Mouse (Mus musculus) limb, embryonic 14.5 days (tissue): ENCODE measurements around the gene Vmn1r9. TPM values are rescaled to one million over a fixed set of nuclear protein-coding genes. Genes with fewer than 3 reads are reported as not detected.
"Not testable (repeated sequence)": the region's sequence is repeated elsewhere in the genome, so short reads cannot be mapped to it uniquely, and the experiment has no call there.

Experiments
- ATAC-seq: fragments of 200-750 bp; cut with Nextera tagmentation; 2 replicates; pipeline ENCODE4 v1.8.0; 2017; ENCODE audit warnings: low read depth, moderate number of reproducible peaks, moderate TSS enrichment; ENCODE audit not compliant: low FRiP score
- DNase-seq: peaks from one replicate; pipeline ENCODE4 v3.0.0-alpha.2; 2015; ENCODE audit warnings: low spot score
- H3K27ac ChIP-seq: fragments of 300-500 bp; sonication (generic); replicated peaks from 2 replicates; pipeline ENCODE4 v1.5.1; 2014; ENCODE audit warnings: low read depth, mild to moderate bottlenecking, low read length, moderate library complexity, mixed read lengths
- H3K27me3 ChIP-seq: fragments of 300-500 bp; sonication (generic); 2 replicates; pipeline ENCODE4 v1.6.1; 2014; ENCODE audit warnings: low read length, mixed read lengths; ENCODE audit not compliant: control insufficient read depth, insufficient read depth
- H3K36me3 ChIP-seq: fragments of 300-500 bp; sonication (generic); 2 replicates; pipeline ENCODE4 v1.6.1; 2014; ENCODE audit warnings: mild to moderate bottlenecking, low read length, moderate library complexity, mixed read lengths; ENCODE audit not compliant: control insufficient read depth, insufficient read depth
- H3K4me1 ChIP-seq: fragments of 300-500 bp; sonication (generic); 2 replicates; pipeline ENCODE4 v1.6.1; 2014; ENCODE audit warnings: antibody characterized with exemption, low read length, mixed read lengths; ENCODE audit not compliant: control insufficient read depth, insufficient read depth
- H3K4me2 ChIP-seq: fragments of 300-500 bp; sonication (generic); replicated peaks from 2 replicates; pipeline ENCODE4 v1.6.1; 2014; ENCODE audit warnings: low read depth, mild to moderate bottlenecking, low read length, moderate library complexity; ENCODE audit not compliant: severe bottlenecking
- H3K4me3 ChIP-seq: fragments of 300-500 bp; sonication (generic); replicated peaks from 2 replicates; pipeline ENCODE4 v1.5.1; 2014; ENCODE audit warnings: low read length
- H3K9ac ChIP-seq: fragments of 300-500 bp; sonication (generic); 2 replicates; pipeline ENCODE4 v1.6.1; 2014; ENCODE audit warnings: mild to moderate bottlenecking, low read depth, low read length, moderate library complexity; ENCODE audit not compliant: severe bottlenecking
- H3K9me3 ChIP-seq: fragments of 300-500 bp; sonication (generic); 2 replicates; pipeline ENCODE4 v1.6.1; 2016; ENCODE audit warnings: low read length; ENCODE audit not compliant: control insufficient read depth
- POLR2A ChIP-seq: fragments of 200-500 bp; IDR thresholded peaks from 2 replicates; pipeline ENCODE4 v1.8.0; 2012; ENCODE audit warnings: inconsistent platforms, mild to moderate bottlenecking, moderate library complexity, borderline replicate concordance; ENCODE audit not compliant: insufficient read depth, insufficient read length; ENCODE audit errors: extremely low read depth
- WGBS: fragments of 180-500 bp; shearing (Covaris S2); extraction: QIAGEN DNeasy Blood & Tissue Kit; methylation state at CpG from one replicate; pipeline ENCODE4 v1.1.7; 2014; 5-methylcytosine and 5-hydroxymethylcytosine counted together
- polyA plus RNA-seq, 2 experiments: library from polyadenylated mRNA; depleted of rRNA in 1 of 2; stranded (reverse) in 1 of 2; unstranded in 1 of 2; fragments of >200 nt; fragmentation: Nextera tagmentation in 1 of 2; extraction: Ambion mirVana in 1 of 2; gene quantifications; 2 replicates each; pipeline versions ENCODE4 v1.2.1 to v1.2.3; 2012 to 2014

Gene Vmn1r9
- polyA plus RNA-seq (2012; rRNA removed) (not detected in 2 replicates), polyA plus RNA-seq (2014; fragmentation: Nextera tagmentation; extraction: Ambion mirVana) (not detected in 2 replicates)

DNA sequence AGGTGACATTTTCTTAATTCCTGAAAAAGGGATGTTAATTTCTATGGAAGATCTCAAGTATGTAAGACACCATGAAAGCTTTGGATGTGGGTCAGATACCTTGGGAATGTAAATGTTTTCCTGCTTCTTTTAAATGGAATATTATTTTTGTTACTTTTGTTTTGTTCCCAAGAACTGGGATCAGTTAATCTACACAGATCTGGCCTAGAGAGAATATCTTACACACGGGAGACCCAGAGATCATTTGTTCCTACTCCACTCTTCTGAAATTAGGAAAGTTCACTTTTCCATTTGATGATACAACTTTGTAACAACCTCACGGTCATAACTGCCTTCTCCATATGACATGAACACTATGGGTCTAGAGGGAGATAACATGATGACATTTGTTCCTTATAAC, at the start of gene Vmn1r9:
Gene Vmn1r9, plus strand, starts transcription at position 301 of the 400 bp plus-strand sequence.
- Histone ChIP-seq H3K4me3 (no peak within 1 kb of the TSS), H3K9ac (no peak within 1 kb of the TSS), H3K36me3 (no peaks in the 10 kb centered on the region), H3K27ac (no peak within 1 kb of the TSS), H3K4me1 (no peaks in the 10 kb centered on the region), H3K27me3 (no peaks in the 10 kb centered on the region), H3K4me2 (no peak within 1 kb of the TSS), H3K9me3 (no peaks in the 10 kb centered on the region)
- no peak for DNase-seq
- no peak for TF ChIP-seq POLR2A
- no peak for ATAC-seq
- 85% methylated on average over 2 of the region's 2 CpGs for WGBS

DNA sequence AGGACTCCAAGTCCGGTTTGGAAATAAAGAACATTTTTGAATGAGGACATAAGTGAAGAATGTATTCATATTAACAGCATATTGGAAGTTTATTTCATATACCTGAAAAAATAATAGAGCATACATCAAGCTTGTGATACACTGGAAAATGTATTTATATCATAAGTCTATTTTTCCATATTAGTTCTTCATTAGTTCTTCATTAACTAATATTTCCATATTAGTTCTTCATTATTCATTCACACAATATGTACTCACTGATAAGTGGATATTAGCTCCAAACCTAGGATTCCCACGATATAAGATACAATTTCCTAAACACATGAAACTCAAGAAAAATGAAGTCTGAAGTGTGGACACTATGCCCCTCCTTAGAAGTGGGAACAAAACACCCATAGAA, 41.4 kb upstream of the Vmn1r9 start, which contains the start of gene Vmn1r7:
Gene Vmn1r7, minus strand, starts transcription at position 101 of the 400 bp plus-strand sequence.
- H3K4me1 ChIP-seq, H3K27ac ChIP-seq, ATAC-seq, H3K4me3 ChIP-seq, H3K9me3 ChIP-seq, H3K4me2 ChIP-seq, DNase-seq, H3K27me3 ChIP-seq, H3K36me3 ChIP-seq, H3K9ac ChIP-seq: not testable (repeated sequence)
- 94% methylated on average over 2 of the region's 2 CpGs for WGBS

DNA sequence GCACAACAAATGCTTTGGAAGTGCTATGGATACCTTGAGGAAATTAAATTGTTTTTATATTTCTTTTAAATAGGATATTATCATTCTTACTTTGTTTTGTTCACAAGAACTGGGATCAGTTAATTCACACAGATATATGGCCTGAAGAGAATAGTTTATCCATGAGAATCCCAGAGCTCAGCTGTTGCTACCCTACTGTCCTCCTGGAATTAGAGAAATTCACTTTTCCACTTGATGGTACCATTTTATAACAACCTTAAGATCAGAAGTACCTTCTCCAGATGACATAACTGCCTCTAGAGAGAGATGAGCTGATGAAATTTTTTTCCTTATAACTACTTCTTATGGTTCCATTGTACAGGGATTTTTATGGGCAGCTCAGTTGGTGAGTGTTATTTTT, 34.6 kb upstream of the Vmn1r9 start, which contains the start of gene Vmn1r8:
Gene Vmn1r8, plus strand, starts transcription at position 301 of the 400 bp plus-strand sequence.
- ATAC-seq (no peak), DNase-seq (no peak)
- Histone ChIP-seq H3K36me3 (no peaks in the 10 kb centered on the region), H3K9me3 (no peaks in the 10 kb centered on the region), H3K4me2 (no peak within 1 kb of the TSS), H3K27ac (no peak within 1 kb of the TSS), H3K4me1 (no peaks in the 10 kb centered on the region), H3K27me3 (no peaks in the 10 kb centered on the region), H3K9ac (no peak within 1 kb of the TSS), H3K4me3 (no peak within 1 kb of the TSS)
- TF ChIP-seq POLR2A: no peak

DNA sequence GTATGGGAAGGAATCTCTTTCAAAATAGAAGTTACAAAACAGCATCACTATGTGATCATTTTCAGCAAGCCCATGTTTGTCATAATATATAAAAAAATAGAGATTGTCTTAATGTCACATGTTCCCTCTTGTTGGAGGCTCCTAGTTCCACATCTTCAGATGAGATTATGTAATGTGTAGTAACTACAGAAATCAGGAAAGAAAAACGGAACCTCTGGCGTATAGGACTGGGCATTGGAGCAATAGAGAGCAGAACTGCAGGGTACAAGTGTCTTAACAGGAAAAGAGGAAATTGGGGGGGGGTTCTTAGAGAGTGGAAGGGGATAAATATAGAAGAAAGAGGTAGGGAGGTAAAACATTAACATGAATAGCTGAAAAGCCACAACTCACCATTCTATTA, 31.9 kb upstream of the Vmn1r9 start:
- Histone ChIP-seq H3K9me3 (no peaks in the 10 kb centered on the region), H3K4me1 (no peaks in the 10 kb centered on the region), H3K4me2 (no peak overlapping the region), H3K9ac (no peak overlapping the region), H3K27ac (no peak overlapping the region), H3K4me3 (no peak overlapping the region), H3K27me3 (no peaks in the 10 kb centered on the region), H3K36me3 (no peaks in the 10 kb centered on the region)
- WGBS: 83% methylated on average over 2 of the region's 2 CpGs
- ATAC-seq: no peak
- no peak for DNase-seq
- TF ChIP-seq POLR2A: no peak

DNA sequence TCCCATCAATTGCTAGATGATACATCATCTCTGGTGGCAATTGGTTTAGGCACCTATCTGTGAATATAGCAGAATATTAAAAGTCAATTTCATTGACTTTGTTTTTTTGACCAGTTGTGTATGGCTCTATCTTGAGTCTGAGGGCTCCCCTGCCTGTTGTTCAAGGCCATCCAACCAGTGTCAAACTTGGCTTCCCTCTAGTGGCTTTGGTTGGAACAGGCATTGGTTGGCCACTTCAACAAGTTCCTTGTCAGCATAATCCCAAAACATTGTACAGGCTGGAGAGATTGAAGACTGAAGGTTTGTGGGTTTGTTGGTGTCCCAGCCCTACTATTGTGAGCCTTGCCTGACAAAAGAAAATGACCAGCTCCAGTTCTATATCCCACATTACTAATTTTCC, 2.9 kb upstream of the Vmn1r9 start:
- no peaks in the 10 kb centered on the region for H3K9me3 ChIP-seq
- DNase-seq (no peak), ATAC-seq (no peak)
- no peak overlapping the region for H3K4me3 ChIP-seq
- no peak overlapping the region for H3K27ac ChIP-seq
- H3K4me2 ChIP-seq: no peak overlapping the region
- no peaks in the 10 kb centered on the region for H3K27me3 ChIP-seq
- no peak for TF ChIP-seq POLR2A
- no peak overlapping the region for H3K9ac ChIP-seq
- no peaks in the 10 kb centered on the region for H3K36me3 ChIP-seq
- no peaks in the 10 kb centered on the region for H3K4me1 ChIP-seq

DNA sequence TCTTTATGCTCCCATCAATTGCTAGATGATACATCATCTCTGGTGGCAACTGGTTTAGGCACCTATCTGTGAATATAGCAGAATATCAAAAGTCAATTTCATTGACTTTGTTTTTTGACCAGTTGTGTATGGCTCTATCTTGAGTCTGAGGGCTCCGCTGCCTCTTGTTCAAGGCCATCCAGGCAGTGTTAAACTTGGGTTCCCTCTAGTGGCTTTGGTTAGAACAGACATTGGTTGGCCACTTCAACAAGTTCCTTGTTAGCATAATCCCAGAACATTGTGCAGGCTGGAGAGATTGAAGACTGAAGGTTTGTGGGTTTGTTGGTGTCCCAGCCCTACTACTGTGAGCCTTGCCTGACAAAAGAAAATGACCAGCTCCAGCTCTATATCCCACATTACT, 39.8 kb downstream of the Vmn1r9 start:
- ATAC-seq (no peak), DNase-seq (no peak)
- no peak for TF ChIP-seq POLR2A
- no peaks in the 10 kb centered on the region for H3K4me1 ChIP-seq
- H3K36me3 ChIP-seq: no peaks in the 10 kb centered on the region
- H3K4me3 ChIP-seq: no peak overlapping the region
- H3K27me3 ChIP-seq: no peaks in the 10 kb centered on the region
- H3K4me2 ChIP-seq: no peak overlapping the region
- H3K9ac ChIP-seq: no peak overlapping the region
- WGBS: 72% methylated on average over 1 of the region's 1 CpGs
- no peaks in the 10 kb centered on the region for H3K9me3 ChIP-seq
- H3K27ac ChIP-seq: no peak overlapping the region
